Comparison of ENCODE assay signal across 33 mouse cellular contexts in genomic region chr2:88063587-88063986, GRCm38 (mm10). TPM values are rescaled to one million over a fixed set of nuclear protein-coding genes. Genes with fewer than 3 reads are reported as not detected.
"Had no signal": no experiment of that assay in that cellular context is flagged by ENCODE, and none has a peak within 500 bp of the region (broad histone marks: within the 10 kb centered on the region; RNA-seq: fewer than 3 reads in every experiment).

No protein-coding gene starts in this region.

- H3K27me3 ChIP-seq: heart, embryonic 13.5 days; heart, embryonic 15.5 days; hindbrain, embryonic 13.5 days; hindbrain, embryonic 15.5 days; limb, embryonic 12.5 days; liver, embryonic 13.5 days; liver, embryonic 15.5 days had no signal

- H3K9me3 ChIP-seq: heart, embryonic 13.5 days; heart, embryonic 15.5 days; hindbrain, embryonic 13.5 days; hindbrain, embryonic 15.5 days; limb, embryonic 10.5 days; liver, embryonic 13.5 days; liver, embryonic 15.5 days had no signal

- H3K27ac ChIP-seq: heart, adult 2 months; heart, embryonic 13.5 days; heart, embryonic 15.5 days; hindbrain, embryonic 13.5 days; hindbrain, embryonic 15.5 days; hindbrain, postnatal 0 days; layer of hippocampus, adult 2 months; left cerebral cortex, adult 2 months; limb, embryonic 10.5 days; limb, embryonic 12.5 days; liver, embryonic 13.5 days; liver, embryonic 15.5 days had no signal

- H3K4me1 ChIP-seq: heart, embryonic 13.5 days; heart, embryonic 15.5 days; hindbrain, embryonic 13.5 days; hindbrain, embryonic 15.5 days; limb, embryonic 10.5 days; limb, embryonic 12.5 days; liver, embryonic 13.5 days; liver, embryonic 15.5 days had no signal

- H3K4me2 ChIP-seq: heart, embryonic 11.5 days; heart, embryonic 13.5 days; heart, embryonic 15.5 days; hindbrain, embryonic 13.5 days; hindbrain, embryonic 15.5 days; limb, embryonic 12.5 days; liver, embryonic 11.5 days; liver, embryonic 13.5 days; liver, embryonic 15.5 days had no signal

- H3K4me3 ChIP-seq: heart, adult 2 months; heart, embryonic 13.5 days; heart, embryonic 15.5 days; hindbrain, embryonic 13.5 days; hindbrain, embryonic 15.5 days; layer of hippocampus, adult 2 months; left cerebral cortex, adult 2 months; limb, embryonic 10.5 days; limb, embryonic 12.5 days; liver, embryonic 13.5 days; liver, embryonic 15.5 days had no signal

- H3K9ac ChIP-seq: heart, embryonic 13.5 days; heart, embryonic 15.5 days; hindbrain, embryonic 13.5 days; hindbrain, embryonic 15.5 days; limb, embryonic 12.5 days; liver, embryonic 13.5 days; liver, embryonic 15.5 days had no signal

- DNase-seq: gastrocnemius, postnatal 14 days; gastrocnemius, postnatal 36 days; heart, adult 11 months; heart, adult 2 months; heart, postnatal 14 days; heart, postnatal 36 days; kidney, adult 18-20 months; kidney, adult 8-10 months; kidney, postnatal 10 days; kidney, postnatal 25 days; kidney, postnatal 4 days; liver; liver, embryonic 13.5 days had no signal

- ATAC-seq: hindbrain, postnatal 0 days; intestine, postnatal 0 days had no signal

- H3K36me3 ChIP-seq: heart, embryonic 13.5 days; heart, embryonic 15.5 days; hindbrain, embryonic 13.5 days; hindbrain, embryonic 15.5 days; limb, embryonic 10.5 days; limb, embryonic 12.5 days; liver, embryonic 13.5 days; liver, embryonic 15.5 days had no signal

RNA-seq across cellular contexts. Expression of gene Olfr1163, which starts 8.0 kb away (rescaled TPM):
- polyA plus RNA-seq: gonadal fat pad, adult 2 months; heart, adult 2 months; heart, embryonic 11.5 days; heart, embryonic 13.5 days; heart, embryonic 15.5 days; heart, postnatal 0 days; hindbrain, embryonic 11.5 days; hindbrain, embryonic 13.5 days; hindbrain, embryonic 15.5 days; hindbrain, postnatal 0 days; intestine, embryonic 14.5 days; intestine, postnatal 0 days; kidney, embryonic 14.5 days; kidney, embryonic 16.5 days; limb, embryonic 10.5 days; limb, embryonic 12.5 days; limb, embryonic 14.5 days; liver, embryonic 11.5 days; liver, embryonic 13.5 days; liver, embryonic 15.5 days had no signal

RNA-seq across cellular contexts. Expression of gene Olfr1162, which starts 12.7 kb away (rescaled TPM):
- polyA plus RNA-seq: gonadal fat pad, adult 2 months; heart, adult 2 months; heart, embryonic 11.5 days; heart, embryonic 13.5 days; heart, embryonic 15.5 days; heart, postnatal 0 days; hindbrain, embryonic 11.5 days; hindbrain, embryonic 13.5 days; hindbrain, embryonic 15.5 days; hindbrain, postnatal 0 days; intestine, embryonic 14.5 days; intestine, postnatal 0 days; kidney, embryonic 14.5 days; kidney, embryonic 16.5 days; limb, embryonic 10.5 days; limb, embryonic 12.5 days; limb, embryonic 14.5 days; liver, embryonic 11.5 days; liver, embryonic 13.5 days; liver, embryonic 15.5 days had no signal

RNA-seq across cellular contexts. Expression of gene Olfr73, which starts 26.1 kb away (rescaled TPM):
- polyA plus RNA-seq: gonadal fat pad, adult 2 months; heart, adult 2 months; heart, embryonic 11.5 days; heart, embryonic 13.5 days; heart, embryonic 15.5 days; heart, postnatal 0 days; hindbrain, embryonic 11.5 days; hindbrain, embryonic 13.5 days; hindbrain, embryonic 15.5 days; hindbrain, postnatal 0 days; intestine, embryonic 14.5 days; intestine, postnatal 0 days; kidney, embryonic 14.5 days; limb, embryonic 12.5 days; limb, embryonic 14.5 days; liver, embryonic 11.5 days; liver, embryonic 13.5 days; liver, embryonic 15.5 days had no signal

RNA-seq across cellular contexts. Expression of gene Olfr1164, which starts 30.2 kb away (rescaled TPM):
- polyA plus RNA-seq: gonadal fat pad, adult 2 months; heart, adult 2 months; heart, embryonic 11.5 days; heart, embryonic 13.5 days; heart, embryonic 15.5 days; heart, postnatal 0 days; hindbrain, embryonic 11.5 days; hindbrain, embryonic 13.5 days; hindbrain, embryonic 15.5 days; hindbrain, postnatal 0 days; intestine, embryonic 14.5 days; intestine, postnatal 0 days; kidney, embryonic 14.5 days; kidney, embryonic 16.5 days; limb, embryonic 10.5 days; limb, embryonic 12.5 days; limb, embryonic 14.5 days; liver, embryonic 11.5 days; liver, embryonic 13.5 days; liver, embryonic 15.5 days had no signal

RNA-seq across cellular contexts. Expression of gene Olfr1161, which starts 41.0 kb away (rescaled TPM):
- polyA plus RNA-seq: gonadal fat pad, adult 2 months; heart, adult 2 months; heart, embryonic 11.5 days; heart, embryonic 13.5 days; heart, embryonic 15.5 days; heart, postnatal 0 days; hindbrain, embryonic 11.5 days; hindbrain, embryonic 13.5 days; hindbrain, embryonic 15.5 days; hindbrain, postnatal 0 days; intestine, embryonic 14.5 days; intestine, postnatal 0 days; kidney, embryonic 14.5 days; kidney, embryonic 16.5 days; limb, embryonic 10.5 days; limb, embryonic 12.5 days; limb, embryonic 14.5 days; liver, embryonic 11.5 days; liver, embryonic 13.5 days; liver, embryonic 15.5 days had no signal
